Mouse (Mus musculus): Measurements from ENCODE around the gene Akna.

Akna gene

DNA sequence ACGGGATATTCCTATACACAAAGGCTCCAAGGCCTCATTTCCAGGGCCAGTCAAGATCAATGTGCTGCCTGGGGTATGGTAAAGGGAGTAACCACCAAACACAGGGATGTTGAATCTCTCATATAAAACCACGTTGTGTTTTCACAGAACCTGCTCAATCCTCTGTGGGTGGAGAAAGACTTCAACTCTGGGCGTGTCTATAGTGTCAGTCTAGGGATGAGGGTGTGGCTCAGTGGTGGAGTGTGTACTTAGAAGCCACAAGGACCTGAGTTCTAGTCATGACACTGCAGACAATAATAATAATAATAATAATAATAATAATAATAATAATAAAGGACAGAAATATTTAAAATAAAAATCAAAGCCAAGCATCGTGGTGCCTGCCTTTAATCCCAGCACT, 18.9 kb downstream of the Akna start:
- DNase-seq (ENCODE audit: low spot score): no peak

DNA sequence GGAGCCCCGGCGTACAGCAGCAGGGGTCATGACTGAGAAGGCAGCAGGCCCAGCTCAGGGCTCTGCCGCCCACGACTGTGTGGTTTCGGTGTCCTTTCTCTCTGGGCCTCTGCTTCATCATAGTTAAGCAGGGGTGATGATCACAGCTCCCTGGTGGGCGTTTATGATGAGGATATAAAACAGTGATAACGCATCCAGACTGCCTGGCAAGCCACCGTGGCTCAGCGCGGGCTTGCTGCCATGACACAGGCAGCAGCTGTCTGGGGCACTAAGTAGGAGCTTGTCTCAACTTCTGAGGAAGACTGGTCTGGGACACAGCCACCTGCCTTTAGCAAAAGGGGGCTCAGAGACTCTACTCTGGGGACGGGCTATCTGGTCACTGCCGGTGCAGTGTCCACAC, 19.7 kb downstream of the Akna start:
- no peak for DNase-seq (ENCODE audit: low spot score)

DNA sequence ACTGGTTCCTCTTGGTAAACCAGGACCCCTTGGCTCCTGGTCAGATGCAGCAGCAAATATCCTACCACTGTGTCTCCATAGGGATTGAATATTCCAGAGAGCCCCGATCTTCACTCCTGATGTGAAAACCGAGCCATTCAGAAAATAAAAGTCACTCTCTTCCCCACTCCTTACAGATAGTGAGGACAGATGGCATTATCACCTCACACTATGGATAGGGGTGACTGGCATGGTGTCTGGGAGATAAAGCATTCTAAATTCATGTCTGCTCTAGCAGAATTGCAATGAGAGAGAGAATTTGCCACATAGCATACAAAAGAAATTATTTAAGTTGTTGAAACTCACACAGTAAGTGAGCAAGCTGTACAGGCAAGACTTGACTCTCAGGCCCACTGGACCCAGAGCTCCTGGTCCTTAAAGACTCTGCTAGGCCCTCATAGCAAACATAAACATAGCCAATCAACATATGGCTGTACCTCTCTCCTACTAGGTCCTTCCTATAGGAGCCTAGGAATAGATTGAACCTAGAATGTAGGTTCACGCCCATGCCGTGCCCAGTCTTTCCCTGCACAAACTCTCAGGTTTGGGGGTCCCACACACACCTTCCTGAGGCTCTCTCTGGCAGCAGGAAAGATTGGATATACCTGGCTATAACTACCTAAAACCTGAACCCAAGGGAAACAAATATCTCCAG, 20.3 kb downstream of the Akna start:
- DNase-seq (ENCODE audit: low spot score): no peak

DNA sequence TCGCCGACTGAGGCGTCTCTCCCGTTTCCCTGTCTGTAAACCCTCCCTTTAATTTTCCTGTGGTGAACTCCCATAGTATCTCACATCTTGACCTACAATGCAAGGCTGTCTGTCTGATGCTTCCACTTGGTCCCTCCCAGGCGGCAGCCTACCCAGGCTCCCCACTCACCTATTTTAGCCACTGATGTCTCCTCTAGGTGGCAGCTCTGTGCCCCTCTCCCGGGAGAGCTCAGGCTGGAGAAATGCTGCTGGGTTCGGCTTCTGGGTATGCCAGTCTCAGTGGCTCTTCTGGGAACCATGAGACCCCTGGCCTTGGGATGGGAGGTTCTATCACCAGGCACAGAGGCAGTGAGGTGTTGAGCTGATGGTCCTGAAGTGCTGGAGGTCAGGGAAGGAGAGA, 25.7 kb downstream of the Akna start:
- DNase-seq (ENCODE audit: low spot score): no peak

DNA sequence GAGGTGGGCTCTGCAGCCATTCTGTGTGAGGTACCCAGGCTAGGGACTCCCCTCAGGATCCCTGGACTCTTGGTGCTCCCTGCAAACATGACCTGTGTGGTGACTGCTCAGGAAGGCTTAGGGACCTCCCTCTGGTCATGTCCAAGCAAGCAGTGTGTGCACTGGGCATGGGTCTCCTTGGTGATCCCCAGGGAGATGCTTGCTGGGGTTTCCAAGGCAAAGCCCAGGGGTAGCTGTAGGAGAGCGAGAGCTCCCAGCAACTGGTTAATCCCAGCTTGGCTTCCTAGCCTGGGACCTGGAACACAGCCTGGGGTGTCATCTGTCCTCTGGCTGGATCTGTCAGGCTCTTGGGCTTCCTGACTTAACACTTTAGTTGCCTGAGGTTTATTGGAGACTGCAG, 27.8 kb downstream of the Akna start:
- DNase-seq (ENCODE audit: low spot score): no peak

DNA sequence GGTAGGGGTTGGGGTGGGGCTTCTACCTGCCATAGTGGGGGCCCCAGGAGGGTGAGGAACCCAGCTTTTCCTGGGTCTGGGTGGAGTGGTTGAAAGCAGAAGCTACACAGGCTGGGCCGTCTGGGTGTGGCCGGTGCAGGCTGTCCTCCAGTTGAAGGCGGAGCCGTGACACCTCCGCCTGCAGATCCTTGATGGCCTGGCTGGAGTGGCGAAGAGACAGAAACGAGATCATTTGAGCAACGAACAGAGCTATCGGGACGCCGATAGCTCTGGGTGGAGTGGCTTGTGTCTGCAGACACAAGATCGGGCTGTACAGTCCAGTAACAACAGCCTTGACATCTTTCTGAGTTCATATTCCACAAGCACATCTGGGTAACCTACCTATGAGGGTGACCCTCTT, 28.8 kb downstream of the Akna start:
- DNase-seq (ENCODE audit: low spot score): no peak

DNA sequence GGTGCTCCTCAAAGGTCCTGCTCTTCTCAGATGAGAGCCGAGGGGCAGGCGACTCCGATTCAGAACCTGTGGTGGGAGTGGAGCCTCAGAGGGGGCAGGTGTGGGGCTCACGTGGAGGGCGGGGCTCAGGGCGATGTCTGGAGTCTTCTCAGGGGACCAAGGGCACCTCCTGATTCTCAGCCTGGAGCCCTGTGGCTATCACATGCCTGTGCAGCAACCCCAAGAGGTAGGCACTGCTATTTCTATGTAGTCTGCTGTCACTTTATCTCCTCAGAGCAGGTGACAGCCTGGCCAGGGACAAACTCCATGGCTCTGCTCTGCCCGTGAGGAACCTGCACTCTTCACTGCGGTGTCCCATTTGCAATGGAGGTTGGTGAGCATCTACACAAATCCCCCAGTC, 29.8 kb downstream of the Akna start:
- no peak for DNase-seq (ENCODE audit: low spot score)

DNA sequence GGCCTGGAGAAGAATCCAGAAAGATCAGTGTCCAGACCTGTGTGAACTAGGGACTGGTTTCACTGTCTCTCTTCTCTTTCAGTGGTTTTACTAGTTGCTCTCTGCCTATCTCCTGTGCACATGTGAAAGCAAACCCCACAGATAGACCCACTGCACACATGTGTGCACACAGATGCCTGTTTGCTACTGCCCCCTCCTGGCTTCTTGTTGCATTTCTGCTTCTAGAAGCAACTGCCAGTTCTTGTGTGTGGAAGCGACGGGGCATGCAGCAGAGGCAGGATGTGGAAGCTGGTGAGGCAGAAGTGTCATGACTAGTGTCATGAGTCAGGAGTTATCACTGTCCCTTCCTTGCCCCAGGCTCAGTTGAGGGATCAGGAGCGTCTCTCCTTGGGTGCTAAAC, 31.3 kb downstream of the Akna start:
- DNase-seq (ENCODE audit: low spot score): no peak

DNA sequence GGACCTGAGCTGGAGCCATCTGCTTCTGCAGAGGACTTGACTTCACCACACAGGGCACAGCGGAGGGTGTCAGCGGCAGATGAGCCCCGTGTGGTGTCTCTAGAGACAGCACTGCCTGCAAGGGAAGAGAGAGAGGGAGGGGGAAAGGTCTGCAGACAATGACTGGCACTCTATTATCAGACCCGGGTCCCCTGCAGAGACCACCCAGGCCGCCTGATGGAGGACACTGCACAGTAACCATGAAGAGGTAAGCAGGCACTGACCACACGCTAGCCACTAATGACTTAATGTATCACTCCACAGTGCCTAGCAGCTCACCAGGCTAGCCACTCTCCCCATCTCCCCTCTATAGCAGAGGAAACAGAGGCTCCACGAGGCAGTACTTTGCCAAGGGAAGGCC, 32.3 kb downstream of the Akna start:
- no peak for DNase-seq (ENCODE audit: low spot score)

DNA sequence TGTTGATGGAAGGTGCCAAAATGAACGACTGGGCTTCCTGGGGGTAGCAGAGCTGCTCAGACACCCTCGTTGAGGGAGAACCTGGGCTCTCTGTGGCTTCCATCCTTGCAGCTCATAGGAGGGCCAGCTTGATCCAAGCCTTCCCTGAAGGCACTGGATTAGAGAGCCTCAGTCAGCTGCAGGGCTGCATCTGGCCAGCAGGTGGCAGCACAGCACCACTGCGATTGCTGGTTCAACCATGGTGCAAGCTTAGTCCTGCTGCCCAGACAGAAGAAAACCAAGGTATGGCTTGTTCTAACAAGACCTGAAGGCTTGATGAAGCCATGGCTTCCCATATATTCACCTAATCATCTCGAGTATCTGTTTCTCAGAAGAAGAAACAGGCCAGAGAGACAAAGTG, 34.6 kb downstream of the Akna start:
- DNase-seq (ENCODE audit: low spot score): peak; percentile 93

DNA sequence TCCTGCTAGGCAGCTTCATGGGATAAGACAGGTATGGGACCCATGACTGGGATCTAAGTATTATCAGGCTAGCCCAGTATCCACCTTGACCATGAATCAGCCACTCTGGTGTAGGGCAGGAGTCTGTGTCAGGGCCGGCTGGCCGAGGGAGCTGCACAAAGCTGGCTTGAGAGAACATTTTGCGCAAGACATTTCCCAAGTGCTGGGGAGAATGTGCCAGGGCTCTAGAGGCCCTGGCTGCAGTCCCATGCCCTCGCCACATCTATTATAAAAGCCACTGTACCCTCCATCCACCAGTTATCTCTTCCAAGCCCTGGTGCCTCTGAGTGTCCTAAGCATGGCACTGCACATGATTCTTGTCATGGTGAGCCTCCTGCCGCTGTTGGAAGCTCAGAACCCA, 41.0 kb downstream of the Akna start, which contains the start of gene Orm2:
Gene Orm2 (plus strand): TSS at position 300 of the 400 bp plus-strand sequence.
- DNase-seq (ENCODE audit: low spot score): no peak

DNA sequence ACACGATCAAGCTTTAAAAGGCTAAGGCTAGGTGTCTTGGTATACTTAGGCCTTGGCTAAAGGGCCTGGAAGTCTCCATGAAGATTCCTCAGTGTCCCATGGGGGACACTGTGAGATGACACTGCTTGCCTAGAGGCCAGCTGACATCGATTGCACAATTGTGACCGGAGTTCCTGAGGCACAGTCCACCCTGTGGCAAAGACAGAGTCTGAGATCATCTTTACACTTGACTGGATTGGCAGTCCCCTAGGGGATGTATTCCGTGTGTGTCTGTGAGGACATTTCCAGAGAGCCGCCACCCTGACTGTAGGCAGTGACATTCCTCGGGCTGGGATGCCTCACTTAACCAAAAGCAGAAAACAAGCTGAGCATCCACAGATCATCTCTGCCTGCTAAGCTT, 43.3 kb downstream of the Akna start:
- DNase-seq (ENCODE audit: low spot score): no peak

DNA sequence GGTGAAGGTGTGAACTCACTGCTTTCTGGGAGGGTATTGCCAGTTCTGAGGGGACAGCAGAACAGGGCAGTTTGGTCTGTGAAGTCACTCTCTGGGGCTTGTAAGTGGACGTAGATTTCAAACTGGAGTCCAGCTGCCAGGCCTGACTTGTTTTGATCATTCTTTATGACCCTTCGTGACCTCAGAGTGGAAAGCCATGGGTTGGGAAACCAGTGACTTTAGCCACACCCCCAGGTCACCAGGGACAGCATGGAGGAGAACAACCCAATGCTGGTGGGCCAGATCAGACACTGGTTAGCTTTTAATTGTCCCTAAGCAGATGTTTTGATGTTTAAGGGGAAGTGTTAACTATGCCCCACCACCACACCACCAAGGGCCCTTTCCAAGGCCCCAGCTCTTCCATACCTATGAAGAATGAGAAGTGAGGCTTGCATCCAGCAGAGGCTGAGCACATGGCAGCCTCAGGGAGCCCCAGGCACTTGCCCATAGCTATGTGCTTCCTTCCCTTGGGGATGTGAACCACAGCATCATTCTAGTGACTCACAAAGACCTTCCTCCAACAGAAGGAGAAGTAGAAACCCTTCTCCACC, 46.1 kb downstream of the Akna start:
- no peak for DNase-seq (ENCODE audit: low spot score)

DNA sequence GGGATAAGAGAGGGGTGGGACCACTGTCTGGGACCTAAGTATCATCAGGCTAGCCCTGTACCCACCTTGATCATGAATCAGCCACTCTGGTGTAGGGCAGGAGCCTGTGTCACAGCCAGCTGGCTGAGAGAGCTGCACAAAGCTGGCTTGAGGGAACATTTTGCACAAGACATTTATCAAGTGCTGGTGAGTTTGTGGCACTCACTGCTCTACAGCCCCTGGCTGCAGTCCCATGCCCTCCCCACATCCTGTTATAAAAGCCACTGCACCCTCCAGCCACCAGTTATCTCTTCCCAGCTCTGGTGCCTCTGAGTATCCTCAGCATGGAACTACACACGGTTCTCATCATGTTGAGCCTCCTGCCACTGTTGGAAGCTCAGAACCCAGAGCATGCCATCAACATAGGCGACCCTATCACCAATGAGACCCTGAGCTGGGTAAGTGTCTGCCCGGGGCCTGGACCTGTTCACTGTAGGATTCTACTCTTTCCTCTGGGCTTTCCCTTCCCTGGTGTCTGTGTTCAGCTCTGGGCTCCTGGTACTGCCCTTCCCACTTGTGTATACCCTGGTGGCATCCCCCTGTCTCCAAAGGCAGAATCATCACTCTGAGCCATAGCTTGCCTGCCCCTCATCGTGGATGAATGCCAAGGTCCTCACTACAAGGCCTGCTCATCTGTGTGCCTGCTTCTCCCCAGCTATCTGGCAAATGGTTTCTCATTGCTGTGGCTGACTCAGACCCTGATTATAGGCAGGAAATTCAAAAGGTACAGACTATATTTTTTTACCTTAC, 47.1 kb downstream of the Akna start, which contains the start of gene Orm3:
Gene Orm3 (plus strand): TSS at position 286 of the 789 bp plus-strand sequence.
- no peak for DNase-seq (ENCODE audit: low spot score)

DNA sequence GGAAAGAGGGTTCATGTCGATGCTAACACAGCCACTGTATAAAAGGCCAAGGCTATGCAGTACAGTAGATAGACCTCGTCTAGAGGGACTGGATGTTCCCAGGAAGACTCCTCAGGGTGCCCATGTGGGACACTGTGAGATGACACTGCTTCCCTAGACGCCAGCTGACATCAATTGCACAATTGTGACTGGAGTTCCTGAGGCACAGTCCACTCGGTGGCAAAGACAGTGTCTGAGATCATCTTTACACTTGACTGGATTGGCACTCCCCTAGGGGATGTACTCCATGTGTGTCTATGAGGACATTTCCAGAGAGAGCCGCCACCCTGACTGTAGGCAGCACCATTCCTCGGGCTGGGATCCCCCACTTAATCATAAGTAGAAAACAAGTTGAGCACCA, 54.6 kb downstream of the Akna start:
- DNase-seq (ENCODE audit: low spot score): no peak

DNA sequence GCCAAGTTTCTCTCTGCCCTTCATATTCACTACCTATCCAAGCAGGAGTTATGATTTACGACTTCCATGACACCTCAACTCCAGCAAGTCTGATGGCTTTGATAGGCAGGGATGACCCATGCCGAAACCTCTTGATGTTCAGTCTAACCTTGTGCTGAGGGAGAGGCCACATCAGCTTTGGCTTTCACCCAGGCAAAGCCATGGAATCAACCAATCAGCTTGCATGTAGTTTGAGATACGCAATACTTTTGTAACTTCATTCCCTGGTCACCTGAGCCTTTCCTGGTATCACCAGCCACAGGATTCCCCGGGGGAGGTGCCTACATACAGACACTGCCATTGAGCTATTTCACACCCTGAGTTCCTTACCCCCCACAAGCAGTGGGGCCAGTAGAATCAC, 56.5 kb downstream of the Akna start:
- DNase-seq (ENCODE audit: low spot score): no peak

DNA sequence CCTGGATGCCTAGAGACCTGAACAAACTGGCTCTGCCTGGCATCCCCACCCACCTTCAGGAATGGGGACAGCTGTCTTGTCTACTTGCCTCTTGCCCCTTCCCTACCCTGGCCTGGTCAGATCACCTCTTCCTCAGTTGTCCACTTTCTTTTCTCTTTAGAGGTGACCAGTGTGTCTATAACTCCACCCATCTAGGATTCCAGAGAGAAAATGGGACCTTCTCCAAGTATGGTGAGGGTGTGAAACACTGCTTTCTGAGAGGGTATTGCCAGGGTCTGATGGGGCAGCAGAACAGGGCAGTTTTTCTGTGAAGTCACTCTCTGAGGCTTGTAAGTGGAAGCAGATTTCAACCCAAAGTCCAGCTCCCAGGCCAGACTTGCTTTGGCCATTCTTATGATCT, 57.9 kb downstream of the Akna start:
- DNase-seq (ENCODE audit: low spot score): no peak

DNA sequence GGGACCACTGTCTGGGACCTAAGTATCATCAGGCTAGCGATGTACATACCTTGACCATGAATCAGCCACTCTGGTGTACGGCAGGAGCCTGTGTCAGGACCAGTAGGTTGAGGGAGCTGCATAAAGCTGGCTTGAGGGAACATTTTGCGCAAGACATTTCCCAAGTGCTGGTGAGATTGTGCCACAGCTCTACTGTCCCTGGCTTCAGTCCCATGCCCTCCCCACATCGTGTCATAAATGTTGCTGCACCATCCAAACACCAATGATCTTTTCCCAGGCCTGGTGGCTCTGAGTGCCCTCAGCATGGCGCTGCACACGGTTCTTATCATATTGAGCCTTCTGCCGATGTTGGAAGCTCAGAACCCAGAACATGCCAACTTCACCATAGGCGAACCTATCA, 58.9 kb downstream of the Akna start, which contains the start of gene Orm1:
Gene Orm1 (plus strand): TSS at position 266 of the 400 bp plus-strand sequence.
- no peak for DNase-seq (ENCODE audit: low spot score)

DNA sequence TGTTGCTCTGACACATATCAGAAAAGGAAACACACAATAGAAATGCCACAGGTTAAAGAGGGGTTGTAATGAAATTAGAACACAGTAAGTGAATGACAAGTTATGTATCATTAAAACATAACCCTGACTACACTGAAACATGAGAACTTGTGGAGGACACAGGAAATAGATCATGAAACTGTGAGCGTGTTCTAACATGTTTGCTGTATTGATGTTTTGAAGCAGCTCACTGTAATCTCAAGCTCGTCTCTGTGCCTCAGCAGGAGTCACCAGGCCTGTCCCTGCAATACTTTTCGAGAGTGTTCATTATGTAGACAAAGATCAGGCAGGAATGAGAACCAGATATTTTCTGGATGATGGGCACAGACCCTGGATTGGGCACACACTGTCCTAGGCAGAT, 59.5 kb downstream of the Akna start:
- DNase-seq (ENCODE audit: low spot score): no peak

DNA sequence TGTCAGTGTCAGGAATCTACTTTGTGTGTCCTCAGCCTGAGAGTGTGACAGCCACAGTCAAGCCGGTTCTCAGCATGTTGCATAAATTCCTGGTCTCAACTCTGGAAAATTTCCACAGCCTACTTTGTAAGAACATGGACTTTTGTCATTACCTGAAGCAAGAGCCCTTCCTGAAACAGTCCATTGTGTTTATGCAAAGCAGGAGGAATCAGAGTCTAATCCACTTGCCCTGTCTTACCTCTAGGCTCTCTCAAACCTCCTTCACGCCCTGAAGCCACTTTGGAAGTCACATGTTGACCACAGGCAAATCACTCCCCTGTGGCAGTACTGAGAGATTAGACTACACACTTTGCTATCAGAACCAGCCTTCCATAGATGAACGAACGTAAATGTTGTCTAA, 60.7 kb downstream of the Akna start:
- no peak for DNase-seq (ENCODE audit: low spot score)

DNA sequence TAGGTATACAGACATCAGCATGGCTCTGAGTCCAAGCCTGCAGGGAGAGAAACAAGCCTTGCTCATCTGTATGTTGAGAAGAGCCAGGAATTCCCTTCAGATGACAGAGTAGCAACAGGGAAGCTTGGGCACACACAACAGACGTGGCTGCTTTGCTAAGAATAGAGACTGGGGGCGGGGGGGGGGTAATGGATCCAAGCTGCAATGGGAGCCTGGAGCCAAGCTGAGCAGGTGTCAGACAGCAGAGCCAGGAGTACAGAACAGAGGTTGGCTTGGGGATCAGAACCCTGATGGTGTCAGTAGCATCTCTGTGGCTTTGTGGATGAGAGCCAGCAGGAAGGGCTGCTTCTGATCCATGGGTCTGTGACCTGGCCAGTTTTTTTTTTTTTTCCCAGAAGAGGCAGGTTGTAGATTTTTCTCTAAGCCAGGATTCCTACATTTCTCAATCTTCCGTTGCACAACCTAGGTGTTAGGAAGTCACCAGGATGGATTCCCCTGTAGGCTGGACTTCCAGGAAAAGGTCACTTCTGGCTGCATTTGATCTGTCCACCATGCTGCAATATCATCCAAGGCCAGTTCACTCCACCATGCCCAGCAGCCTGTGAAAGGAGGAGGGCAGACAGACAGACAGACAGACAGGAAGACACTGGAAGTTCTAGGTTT, 64.6 kb downstream of the Akna start:
- peak; percentile 14 for DNase-seq (ENCODE audit: low spot score)

DNA sequence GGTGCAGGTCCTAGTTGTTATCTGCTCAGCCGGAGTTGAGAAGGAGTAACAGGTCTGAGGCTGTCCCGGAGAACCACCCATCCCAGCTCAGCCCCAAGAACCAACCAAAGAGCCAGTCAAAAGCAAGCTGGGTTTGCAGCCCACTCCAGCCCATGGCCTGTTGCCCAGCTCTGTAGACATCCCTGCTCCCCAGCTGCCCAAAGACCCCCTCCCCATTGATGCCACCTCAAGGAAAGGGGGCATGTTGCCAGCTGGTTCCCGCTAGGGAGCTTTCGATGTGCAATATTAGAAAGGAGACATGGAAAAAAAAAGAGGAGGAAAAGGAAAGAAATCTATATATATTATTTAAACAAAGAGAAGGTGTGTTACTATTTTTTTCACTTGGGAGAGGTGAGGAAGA, 69.8 kb downstream of the Akna start:
- no peak for DNase-seq (ENCODE audit: low spot score)
